Mouse (Mus musculus) NIH3T3 (cell line): ENCODE results near the gene Slc22a30.
"Not testable (repeated sequence)": the region's sequence is repeated elsewhere in the genome, so short reads cannot be mapped to it uniquely, and the experiment has no call there.

Experiments
- DNase-seq: peaks from one replicate; pipeline ENCODE4 v3.0.0-alpha.2; 2012; ENCODE audit warnings: low read depth

Slc22a30 gene

DNA sequence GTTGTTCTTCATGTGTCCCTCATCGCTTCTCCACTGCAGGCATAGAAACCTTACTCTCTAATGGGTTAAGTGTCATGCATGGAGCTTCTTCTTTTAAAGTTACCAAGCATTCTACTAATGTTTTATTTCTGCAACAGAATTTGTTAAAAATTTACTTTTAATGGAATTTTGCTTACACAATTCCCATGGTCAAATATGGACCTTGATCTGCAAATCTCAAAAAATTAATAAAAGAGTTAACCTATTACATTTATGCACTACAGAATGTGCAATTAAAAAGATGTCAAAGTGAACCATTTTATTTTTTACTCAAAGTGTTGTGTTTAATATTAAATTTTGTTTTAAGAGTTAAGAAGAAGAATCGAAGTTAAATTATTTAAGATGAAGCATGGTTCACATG, at the start of gene Slc22a30:
Slc22a30 (minus strand) TSS at position 101 of the 400 bp plus-strand sequence.
- DNase-seq, result not testable (repeated sequence)

DNA sequence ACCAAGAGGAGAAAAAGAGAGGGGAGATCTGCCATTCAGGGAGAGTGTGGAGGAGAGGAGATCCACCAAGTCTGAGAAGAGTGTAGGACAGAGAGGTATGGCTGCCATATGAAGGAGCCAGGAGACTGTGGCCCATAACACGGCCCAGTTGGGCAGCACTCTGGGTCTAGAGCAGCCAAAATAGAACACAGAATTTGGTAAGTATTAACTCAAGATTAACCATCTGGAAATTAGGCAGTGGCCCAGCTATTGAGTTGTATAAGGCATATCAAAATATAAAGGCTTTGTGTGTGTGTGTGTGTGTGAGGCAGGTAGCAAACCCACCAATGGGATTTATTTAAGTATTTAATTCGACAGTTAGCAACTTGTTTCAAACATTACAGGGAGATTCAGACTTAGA, 43.4 kb upstream of the Slc22a30 start:
- DNase-seq, result no peak

DNA sequence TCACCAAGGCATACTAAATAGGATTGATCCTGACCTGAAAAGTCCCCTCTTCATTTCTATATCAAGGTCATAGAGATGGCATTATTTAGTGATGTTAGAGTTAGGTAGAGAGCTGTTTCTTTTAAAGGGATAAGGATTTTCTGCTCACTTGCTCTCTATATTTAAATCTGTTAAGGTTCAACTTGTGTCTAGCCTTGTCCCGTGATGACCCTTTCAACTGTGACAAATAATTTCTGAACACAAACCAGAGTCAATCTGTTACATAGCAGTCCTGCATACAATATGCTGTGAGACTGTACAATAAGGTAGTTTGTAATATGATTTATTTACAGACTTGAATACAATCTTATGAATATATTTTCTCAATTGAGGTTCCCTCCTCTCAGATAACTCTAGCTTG, 42.6 kb upstream of the Slc22a30 start:
- no peak for DNase-seq

DNA sequence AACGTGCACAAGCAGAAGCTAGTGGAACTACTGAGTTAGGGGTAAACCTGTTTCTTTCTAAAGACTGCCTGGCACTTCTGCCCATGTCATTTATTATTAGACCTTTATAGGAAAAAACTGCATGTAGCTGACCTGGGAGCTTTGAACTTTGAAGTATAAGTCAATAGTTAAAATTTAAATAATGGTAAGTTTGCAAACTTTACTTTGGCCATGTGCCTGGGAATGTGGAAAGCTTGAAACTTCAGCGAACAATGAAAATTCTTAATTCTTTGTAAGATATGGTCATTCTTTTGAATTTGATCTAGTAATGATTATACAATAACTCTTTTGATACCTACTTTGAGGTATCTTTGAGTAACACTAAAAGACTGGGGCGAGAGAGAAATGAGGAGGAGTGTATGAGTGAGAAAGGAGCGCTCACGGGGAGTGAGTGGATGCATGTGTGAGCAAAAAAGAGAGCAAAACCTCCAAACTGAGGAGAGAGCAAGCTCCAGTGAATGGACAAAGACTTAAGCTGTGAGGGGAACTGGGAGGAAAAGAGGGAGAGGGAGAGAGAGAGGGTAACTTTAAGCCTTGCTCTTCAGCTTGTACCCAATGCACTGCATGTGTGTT, 26.2 kb upstream of the Slc22a30 start:
- no peak for DNase-seq

GRCm38 (mm10) chr19:8407290-8408021, 2.5 kb upstream of the Slc22a30 start:
- not testable (repeated sequence) for DNase-seq
